Mouse (Mus musculus): ENCODE results near the gene Olfr550.

DNA sequence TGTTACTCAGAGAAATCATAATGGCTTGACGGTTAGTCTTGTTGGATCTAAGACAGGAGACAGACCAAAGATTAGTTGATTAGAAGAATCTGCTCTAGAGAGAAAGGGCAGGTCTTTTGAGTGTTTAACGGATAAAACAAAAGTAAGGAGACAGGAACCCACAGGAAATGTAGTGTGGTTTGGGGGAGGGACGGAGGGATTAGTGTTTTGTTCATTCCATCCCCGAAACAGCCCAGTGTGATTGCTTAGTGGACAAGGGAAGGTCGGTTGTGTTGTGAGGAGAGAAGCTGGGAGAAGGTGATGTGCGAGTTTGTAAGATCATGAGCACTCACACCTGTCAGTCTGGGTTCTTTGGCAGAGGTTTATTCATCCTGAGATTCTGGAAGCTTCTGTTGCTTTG, 4.8 kb downstream of the Olfr550 start:
- TF ChIP-seq POLR2A (IDR thresholded peaks at IDR 0.05; ENCODE audit: control insufficient read depth, low read depth, low read length) (no peak), CTCF (IDR thresholded peaks at IDR 0.05; ENCODE audit: control insufficient read depth, insufficient read depth, insufficient replicate concordance, low read depth, low read length) (no peak)
